Mouse (Mus musculus) cortical plate, adult 2 months (tissue): ENCODE measurements around the gene Glo1. TPM values are rescaled to one million over a fixed set of nuclear protein-coding genes. Genes with fewer than 3 reads are reported as not detected.

Experiments used
- H3K27ac ChIP-seq: fragments of 200-500 bp; 2 replicates; pipeline ENCODE4 v1.5.1; 2012; ENCODE audit warnings: low read length, control low read depth, inconsistent platforms; ENCODE audit not compliant: insufficient read depth
- H3K4me1 ChIP-seq: fragments of 200-500 bp; 2 replicates; pipeline ENCODE4 v1.6.1; 2011; ENCODE audit warnings: low read length; ENCODE audit not compliant: control insufficient read depth, insufficient read depth
- H3K4me3 ChIP-seq: fragments of 200-500 bp; 2 replicates; pipeline ENCODE4 v1.5.1; 2011; ENCODE audit warnings: mild to moderate bottlenecking, low read length, control low read depth; ENCODE audit not compliant: insufficient read depth
- CTCF ChIP-seq: fragments of 200-500 bp; IDR thresholded peaks from 2 replicates; pipeline ENCODE4 v1.5.1; 2011; ENCODE audit warnings: mild to moderate bottlenecking, control low read depth, low read length; ENCODE audit not compliant: insufficient read depth; ENCODE audit errors: extremely low read depth
- POLR2A ChIP-seq: fragments of 200-500 bp; IDR thresholded peaks from 2 replicates; pipeline ENCODE4 v1.6.1; 2011; ENCODE audit warnings: mild to moderate bottlenecking, low read length, control low read depth; ENCODE audit not compliant: insufficient read depth; ENCODE audit errors: extremely low read depth
- polyA plus RNA-seq: library from polyadenylated mRNA; depleted of rRNA; stranded (reverse); fragments of >200 nt; gene quantifications from 2 replicates; pipeline ENCODE4 v1.2.3, GENCODE M21; 2012

Gene Glo1
- polyA plus RNA-seq, 1 experiment = 115 TPM

DNA sequence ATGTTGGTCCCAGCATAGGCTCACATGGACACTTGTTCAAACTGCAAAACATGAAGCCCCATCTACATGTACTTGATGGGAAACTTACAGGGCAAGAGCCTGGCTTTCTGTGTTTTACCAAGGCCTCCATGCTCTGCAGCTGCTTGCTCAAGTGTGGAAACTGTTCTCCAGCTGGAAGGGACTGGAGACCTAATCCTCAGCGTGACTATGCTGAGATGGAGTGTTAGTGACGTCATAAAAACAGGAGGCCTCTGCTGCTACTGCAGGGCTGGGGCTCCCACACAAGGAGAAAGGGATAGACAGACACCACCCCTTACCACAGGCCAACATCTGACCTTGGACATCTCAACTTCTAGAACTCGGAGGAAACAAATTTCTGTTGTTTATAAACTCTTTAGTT lies 55.7 kb downstream of the Glo1 start:
- H3K4me3 ChIP-seq = no peak overlapping the region
- H3K4me1 ChIP-seq = peaks cover 4% of the 10 kb centered on the region; the same call in 1 of the 2 replicates
- no peak overlapping the region for H3K27ac ChIP-seq
- TF ChIP-seq CTCF (no peak), POLR2A (no peak)

- H3K4me3 ChIP-seq = no peak overlapping the region
- no peak overlapping the region for H3K27ac ChIP-seq
- peaks cover 4% of the 10 kb centered on the region; the same call in 1 of the 2 replicates for H3K4me1 ChIP-seq
- TF ChIP-seq CTCF (no peak), POLR2A (no peak)
Measured at GRCm38 (mm10) chr17:30570173-30570572, 56.5 kb downstream of the Glo1 start.

DNA sequence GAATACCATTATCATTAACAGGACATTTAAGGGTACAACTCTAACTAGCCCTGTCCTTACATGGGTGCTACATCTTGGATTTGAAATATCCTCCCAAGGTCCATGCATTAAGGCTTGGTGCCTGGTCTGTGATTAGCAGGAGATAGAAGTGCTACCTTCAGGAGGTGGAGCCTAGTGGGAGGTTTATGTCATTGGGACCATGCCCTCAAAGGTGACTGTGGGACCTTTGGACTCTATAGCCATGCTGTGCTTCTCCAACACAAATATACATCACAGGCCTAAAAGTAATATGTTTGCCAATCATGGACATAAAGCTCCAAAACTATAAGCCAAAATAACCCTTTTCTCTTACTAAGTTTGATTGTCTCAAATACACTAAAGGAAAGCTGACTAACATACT lies 58.2 kb downstream of the Glo1 start:
- H3K4me3 ChIP-seq = no peak overlapping the region
- H3K27ac ChIP-seq = no peak overlapping the region
- no peak for TF ChIP-seq CTCF
- TF ChIP-seq POLR2A = no peak
- peaks cover 3% of the 10 kb centered on the region for H3K4me1 ChIP-seq

GRCm38 (mm10) chr17:30564971-30565370 lies 61.7 kb downstream of the Glo1 start:
- H3K27ac ChIP-seq = no peak overlapping the region
- H3K4me1 ChIP-seq = peaks cover 3% of the 10 kb centered on the region
- no peak overlapping the region for H3K4me3 ChIP-seq
- TF ChIP-seq POLR2A (no peak), CTCF (no peak)

GRCm38 (mm10) chr17:30564407-30564806 lies 62.3 kb downstream of the Glo1 start:
- no peak overlapping the region for H3K4me3 ChIP-seq
- peaks cover 3% of the 10 kb centered on the region for H3K4me1 ChIP-seq
- TF ChIP-seq POLR2A (no peak), CTCF (no peak)

GRCm38 (mm10) chr17:30563484-30564075 lies 63.1 kb downstream of the Glo1 start:
- H3K4me1 ChIP-seq = peaks cover 3% of the 10 kb centered on the region
- no peak overlapping the region for H3K4me3 ChIP-seq
- TF ChIP-seq POLR2A (no peak), CTCF (no peak)
- no peak overlapping the region for H3K27ac ChIP-seq

More at GRCm38 (mm10) chr17:30564407-30564806, 62.3 kb downstream of the Glo1 start:
- no peak overlapping the region for H3K27ac ChIP-seq

DNA sequence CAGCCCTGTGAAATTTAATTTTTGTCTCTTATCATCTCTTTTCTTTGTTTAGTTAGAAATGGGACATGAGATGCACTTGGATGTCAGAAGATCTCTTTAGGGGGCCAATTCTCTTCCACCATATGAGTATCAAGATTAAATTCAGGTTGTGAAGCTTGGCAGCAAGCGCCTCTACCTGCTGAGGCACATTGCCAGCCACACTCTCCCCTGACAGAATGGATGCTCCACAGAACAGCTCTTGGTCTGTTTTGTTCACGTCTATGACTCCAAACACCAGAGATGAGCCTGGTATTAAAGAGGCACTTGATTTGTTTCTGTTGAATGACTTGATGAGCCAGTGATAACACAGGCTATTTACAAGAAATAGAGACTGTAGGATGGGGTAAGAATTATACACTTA lies 63.9 kb downstream of the Glo1 start:
- no peak for TF ChIP-seq POLR2A
- TF ChIP-seq CTCF = no peak
- no peak overlapping the region for H3K4me3 ChIP-seq
- peaks cover 3% of the 10 kb centered on the region for H3K4me1 ChIP-seq
- H3K27ac ChIP-seq = no peak overlapping the region

DNA sequence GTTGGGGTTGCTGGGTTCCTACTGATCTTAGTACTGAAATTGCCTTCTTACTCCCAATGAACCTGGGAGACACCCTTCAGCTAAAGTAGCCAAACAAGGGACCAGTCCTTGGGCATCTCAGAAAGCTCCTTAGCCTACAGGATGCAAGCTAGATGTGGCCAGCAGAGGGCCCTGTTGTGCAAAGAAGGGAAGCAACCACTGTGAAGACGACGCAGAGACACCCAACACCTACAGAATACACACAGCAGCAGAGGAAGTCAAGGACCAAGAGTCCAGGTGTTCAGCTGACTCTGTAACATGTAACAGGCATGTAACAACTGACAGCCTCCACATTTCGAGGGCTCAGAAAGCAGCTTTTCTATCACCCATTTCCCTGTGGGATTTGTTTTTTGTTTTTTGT lies 67.1 kb downstream of the Glo1 start:
- Histone ChIP-seq H3K4me1 (peaks cover 3% of the 10 kb centered on the region), H3K4me3 (no peak overlapping the region), H3K27ac (no peak overlapping the region)
- peak; percentile 61 for TF ChIP-seq CTCF
- no peak for TF ChIP-seq POLR2A

- no peak for TF ChIP-seq POLR2A
- no peak for TF ChIP-seq CTCF
- no peak overlapping the region for H3K27ac ChIP-seq
- no peak overlapping the region for H3K4me3 ChIP-seq
- H3K4me1 ChIP-seq = peaks cover 3% of the 10 kb centered on the region
Measured at GRCm38 (mm10) chr17:30558623-30559022, 68.0 kb downstream of the Glo1 start.

DNA sequence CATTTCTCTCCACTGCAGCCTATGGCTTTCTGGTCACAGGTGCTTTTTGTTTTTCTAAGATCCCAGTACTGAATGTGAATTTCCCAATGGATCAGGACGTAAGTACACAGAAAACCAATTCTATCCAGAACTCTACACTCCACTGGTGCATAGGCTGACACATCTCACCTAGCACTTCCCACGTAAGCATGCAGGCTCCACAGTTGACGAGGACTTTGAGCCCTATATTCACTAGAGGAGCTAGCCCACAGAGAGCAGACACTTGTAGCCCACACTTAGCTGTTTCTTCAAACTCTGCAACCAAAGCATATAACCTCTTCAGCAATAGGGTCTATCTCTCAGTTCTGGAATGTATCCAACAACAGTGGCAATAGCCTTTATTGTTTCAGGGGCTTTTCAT lies 70.2 kb downstream of the Glo1 start:
- Histone ChIP-seq H3K4me1 (peaks cover 3% of the 10 kb centered on the region), H3K27ac (no peak overlapping the region), H3K4me3 (no peak overlapping the region)
- no peak for TF ChIP-seq CTCF
- TF ChIP-seq POLR2A = no peak

DNA sequence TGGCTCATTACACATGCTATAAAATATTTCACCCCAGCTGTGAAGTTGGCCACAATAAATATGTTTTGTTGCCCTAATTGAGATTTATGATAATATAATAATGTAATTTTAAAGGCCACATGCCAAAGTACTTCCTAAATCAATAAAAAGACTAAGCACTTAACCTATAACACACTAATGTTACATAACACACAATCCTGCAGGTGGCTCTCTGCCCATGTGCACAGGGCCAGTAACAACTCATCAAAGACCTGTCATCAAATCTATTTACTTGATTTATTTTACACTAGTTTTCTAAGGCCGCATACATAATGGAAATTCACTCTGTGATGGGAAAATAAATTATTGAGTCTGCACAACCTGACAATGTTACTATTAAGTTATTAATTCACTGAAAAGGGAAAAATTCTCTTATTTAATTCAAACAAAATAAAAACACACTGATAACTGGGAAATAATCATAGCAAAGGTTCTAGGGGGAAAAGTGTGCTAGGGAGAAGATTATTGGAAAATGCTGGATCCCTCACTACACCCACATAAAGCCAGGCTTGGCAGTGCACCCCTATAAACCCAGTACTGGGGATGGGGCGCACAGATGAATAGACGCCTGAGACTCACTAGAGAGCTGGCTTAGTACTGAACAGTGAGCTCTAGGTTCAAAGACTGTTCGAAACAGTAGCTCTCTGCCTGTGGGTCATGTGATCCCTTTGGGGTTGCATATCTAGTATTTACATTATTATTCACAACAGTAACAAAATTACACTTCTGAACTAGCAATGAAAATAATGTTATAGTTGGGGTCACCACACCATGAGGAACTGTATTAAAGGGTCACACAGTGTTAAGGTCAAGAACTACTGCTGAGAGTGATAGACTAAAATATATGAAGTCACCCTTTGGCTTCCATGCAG lies 73.4 kb downstream of the Glo1 start:
- no peak for TF ChIP-seq CTCF
- TF ChIP-seq POLR2A = no peak
- Histone ChIP-seq H3K4me1 (peaks cover 8% of the 10 kb centered on the region), H3K4me3 (no peak overlapping the region), H3K27ac (no peak overlapping the region)
